Mouse (Mus musculus): Measurements from ENCODE around the gene D17H6S53E.
"Not testable (repeated sequence)": the region's sequence is repeated elsewhere in the genome, so short reads cannot be mapped to it uniquely, and the experiment has no call there.

The D17H6S53E gene

GRCm38 (mm10) chr17:35100196-35100765 lies 25.9 kb upstream of the D17H6S53E start:
- ATAC-seq (ENCODE audit: insufficient number of reproducible peaks, low FRiP score, low TSS enrichment): no peak

DNA sequence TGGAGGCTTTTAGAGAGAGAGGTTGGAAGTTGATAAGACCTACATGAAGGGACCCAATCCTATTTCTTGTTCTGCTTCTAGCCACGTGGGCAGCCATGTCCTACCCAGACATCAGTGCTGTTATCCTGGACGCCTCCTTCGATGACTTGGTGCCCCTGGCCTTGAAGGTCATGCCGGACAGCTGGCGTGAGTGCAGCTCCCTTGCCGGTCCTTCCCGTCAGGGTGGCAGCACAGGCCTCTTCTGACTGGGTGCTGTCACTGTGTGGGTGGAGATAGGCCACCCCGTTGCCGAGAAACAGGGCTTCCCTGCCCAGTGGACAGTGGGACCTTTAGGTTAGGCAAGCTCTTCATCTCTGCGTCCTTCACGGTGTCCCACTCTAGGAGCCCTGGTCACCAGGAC lies 25.0 kb upstream of the D17H6S53E start:
- ATAC-seq (ENCODE audit: insufficient number of reproducible peaks, low FRiP score, low TSS enrichment): no peak

- no peak for ATAC-seq (ENCODE audit: insufficient number of reproducible peaks, low FRiP score, low TSS enrichment)
Observed at GRCm38 (mm10) chr17:35102299-35102698, 23.9 kb upstream of the D17H6S53E start.

DNA sequence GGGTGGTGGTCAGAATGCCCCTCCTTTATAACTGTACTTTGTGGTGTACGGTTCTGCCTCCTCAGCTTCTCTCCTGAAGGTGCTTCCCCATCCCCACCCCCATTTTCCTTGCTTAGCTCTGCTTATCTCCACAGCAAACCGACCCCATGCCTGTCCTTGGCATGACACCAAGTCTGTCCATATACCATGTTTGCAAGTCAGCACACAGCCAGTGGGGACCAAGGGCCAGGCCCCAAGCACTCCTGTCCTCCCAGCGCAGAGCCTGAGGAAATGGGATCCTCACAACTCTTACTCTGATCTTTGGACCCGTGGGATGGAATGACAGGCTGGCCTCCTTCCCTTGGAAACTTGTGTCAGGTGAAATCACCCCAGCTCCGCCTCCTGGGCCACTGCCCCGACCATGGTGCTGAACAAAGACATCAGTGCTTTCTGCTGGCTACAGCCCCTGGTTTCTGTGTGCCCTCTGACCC lies 22.9 kb upstream of the D17H6S53E start:
- no peak for ATAC-seq (ENCODE audit: insufficient number of reproducible peaks, low FRiP score, low TSS enrichment)

DNA sequence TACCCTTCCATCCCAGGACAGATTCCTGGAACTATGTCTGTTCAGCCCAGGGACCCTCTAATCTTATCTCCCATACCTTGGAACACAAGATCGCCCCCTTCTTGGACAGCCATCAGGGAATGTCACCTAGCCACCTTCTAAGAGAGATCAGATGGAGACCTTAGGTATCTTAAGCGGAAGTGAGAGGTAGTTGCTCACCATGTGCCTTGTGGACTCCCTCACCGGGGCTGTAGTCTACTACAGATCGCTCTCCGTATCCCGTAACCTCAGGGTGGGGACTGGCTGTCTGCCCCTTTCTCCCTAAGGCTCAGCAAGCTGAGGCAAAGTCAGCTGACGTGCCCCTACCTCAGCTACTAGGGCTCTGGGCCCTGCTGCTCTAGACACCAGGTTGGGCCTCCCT lies 22.1 kb upstream of the D17H6S53E start:
- no peak for ATAC-seq (ENCODE audit: insufficient number of reproducible peaks, low FRiP score, low TSS enrichment)

DNA sequence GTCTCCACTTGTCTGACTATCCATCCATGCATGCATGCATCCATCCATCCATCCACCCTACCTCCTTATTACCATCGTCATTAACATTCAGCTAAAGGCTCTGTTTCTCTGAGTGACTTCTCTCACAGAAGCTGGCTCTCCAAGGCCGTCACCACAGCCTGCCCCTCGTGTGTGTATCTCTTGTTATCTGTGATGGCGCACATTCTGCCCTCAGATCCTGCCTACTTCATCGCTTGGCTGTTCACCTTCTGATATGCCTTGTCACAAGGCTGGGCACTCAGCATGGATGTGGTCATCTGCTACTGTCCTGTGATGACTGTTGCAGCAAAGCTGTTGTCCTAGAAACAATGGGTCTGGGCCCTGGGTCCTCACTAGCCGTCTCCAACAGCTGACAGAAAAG lies 21.4 kb upstream of the D17H6S53E start:
- ATAC-seq (ENCODE audit: insufficient number of reproducible peaks, low FRiP score, low TSS enrichment): no peak

DNA sequence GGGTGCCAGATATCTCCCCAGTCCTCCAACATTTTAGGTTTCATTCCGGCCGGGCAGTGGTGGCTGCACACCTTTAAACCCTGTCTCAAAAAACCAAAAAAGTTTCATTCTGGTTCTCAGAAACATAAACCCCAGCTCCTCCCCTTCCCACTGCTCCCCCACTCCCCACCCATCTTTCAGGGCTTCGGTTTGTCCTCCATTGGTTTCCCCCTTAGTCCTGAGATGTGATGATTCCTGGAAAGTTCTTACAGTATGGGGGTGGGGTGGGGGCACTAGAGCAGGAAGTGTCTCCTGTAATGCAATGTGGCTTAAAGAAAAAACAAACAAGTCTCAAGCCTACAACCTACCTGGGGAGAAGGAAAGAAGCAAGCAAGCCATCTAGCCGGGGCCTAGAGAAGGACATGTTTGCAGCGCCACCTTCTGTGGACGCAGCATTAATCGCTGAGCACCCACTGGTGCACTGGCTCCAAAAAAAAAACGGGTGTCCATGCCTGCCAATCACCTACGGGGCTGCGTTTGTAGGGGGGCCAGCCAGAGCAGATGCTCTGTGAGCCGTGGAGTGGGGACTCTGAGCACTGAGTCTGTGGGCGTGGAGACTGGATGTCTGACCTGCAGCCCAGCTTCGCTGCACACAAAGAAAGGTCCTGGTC lies 20.3 kb upstream of the D17H6S53E start:
- peak; percentile 34; the same call in 1 of the 2 replicates for ATAC-seq (ENCODE audit: insufficient number of reproducible peaks, low FRiP score, low TSS enrichment)

- ATAC-seq (ENCODE audit: insufficient number of reproducible peaks, low FRiP score, low TSS enrichment): no peak
Observed at GRCm38 (mm10) chr17:35106522-35106921, 19.7 kb upstream of the D17H6S53E start.

DNA sequence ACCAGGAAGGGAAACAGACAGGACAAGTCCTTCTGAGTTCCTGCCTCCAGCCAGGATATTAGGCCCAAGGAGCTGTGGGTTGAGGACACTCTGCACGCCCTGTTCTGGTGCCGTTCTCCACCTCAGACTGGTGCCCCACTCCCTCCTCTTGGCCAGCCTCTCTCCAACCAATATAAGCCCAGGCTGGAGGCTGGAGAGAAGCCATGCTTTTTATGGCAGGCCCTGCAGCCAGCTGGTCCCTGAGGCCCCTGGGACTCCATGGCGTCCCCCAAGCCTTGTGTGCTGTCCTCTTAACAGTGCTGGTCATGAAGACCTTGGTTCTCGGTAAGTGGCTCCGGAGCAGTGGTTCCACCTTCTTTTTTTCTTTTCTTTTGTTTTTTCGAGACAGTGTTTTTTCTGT lies 18.1 kb upstream of the D17H6S53E start, which contains the start of gene Ly6g5c:
TSS of gene Ly6g5c (plus strand) at position 183 of the 400 bp plus-strand sequence.
- peak; percentile 50; the same call in 1 of the 2 replicates for ATAC-seq (ENCODE audit: insufficient number of reproducible peaks, low FRiP score, low TSS enrichment)

GRCm38 (mm10) chr17:35111774-35112173 lies 14.4 kb upstream of the D17H6S53E start:
- ATAC-seq (ENCODE audit: insufficient number of reproducible peaks, low FRiP score, low TSS enrichment): no peak

DNA sequence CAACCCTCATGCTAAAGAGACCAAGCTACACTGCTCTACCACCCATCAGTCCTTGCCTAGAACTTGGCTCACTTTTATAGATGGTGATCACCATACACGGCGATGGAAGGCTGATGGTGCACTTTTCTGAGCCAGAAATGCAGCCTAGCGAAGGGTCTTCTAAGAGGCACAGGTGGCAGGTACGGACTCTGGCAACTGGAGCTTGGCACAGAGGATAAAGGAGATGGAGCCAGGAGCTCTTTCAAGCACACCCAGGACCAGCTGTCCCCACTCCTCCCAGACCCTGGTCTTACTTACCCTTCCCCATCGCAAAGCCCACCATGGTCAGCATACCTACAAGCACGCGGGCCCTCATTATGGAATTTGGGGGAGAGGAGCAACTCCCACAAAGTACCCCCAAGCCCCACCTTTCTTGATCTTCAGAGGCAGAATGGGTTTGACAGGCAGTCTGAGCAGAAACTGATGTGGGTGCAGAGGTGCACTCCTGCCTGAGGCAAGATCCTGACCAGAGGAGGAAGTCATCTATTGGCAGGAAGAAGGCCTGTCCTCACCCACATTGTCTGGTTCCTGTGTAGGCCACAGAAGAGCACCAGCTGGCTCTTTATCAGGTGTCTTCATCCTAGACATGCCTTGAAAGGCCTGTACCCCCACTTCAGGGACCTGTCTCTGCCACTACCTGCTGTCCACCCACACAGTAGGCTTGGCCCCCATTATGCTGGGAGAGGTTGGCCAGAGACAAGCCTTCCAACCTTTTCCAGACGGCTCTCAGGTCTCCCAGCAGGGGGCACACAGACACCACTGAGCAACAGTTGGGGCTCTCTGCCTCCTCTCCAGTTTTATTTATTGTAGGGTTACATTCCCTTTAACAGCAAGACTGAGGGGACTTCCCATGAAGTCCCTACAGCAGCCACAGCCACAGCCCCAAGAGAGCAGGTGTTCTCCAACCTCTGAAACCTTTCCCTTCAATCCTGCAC lies 10.8 kb upstream of the D17H6S53E start, which contains the start of gene Ly6g5b:
TSS of gene Ly6g5b (minus strand) at position 383 of the 974 bp plus-strand sequence.
- no peak for ATAC-seq (ENCODE audit: insufficient number of reproducible peaks, low FRiP score, low TSS enrichment)

- ATAC-seq (ENCODE audit: insufficient number of reproducible peaks, low FRiP score, low TSS enrichment): peak; percentile 29; the same call in 1 of the 2 replicates
Observed at GRCm38 (mm10) chr17:35120745-35121142, 5.4 kb upstream of the D17H6S53E start.

DNA sequence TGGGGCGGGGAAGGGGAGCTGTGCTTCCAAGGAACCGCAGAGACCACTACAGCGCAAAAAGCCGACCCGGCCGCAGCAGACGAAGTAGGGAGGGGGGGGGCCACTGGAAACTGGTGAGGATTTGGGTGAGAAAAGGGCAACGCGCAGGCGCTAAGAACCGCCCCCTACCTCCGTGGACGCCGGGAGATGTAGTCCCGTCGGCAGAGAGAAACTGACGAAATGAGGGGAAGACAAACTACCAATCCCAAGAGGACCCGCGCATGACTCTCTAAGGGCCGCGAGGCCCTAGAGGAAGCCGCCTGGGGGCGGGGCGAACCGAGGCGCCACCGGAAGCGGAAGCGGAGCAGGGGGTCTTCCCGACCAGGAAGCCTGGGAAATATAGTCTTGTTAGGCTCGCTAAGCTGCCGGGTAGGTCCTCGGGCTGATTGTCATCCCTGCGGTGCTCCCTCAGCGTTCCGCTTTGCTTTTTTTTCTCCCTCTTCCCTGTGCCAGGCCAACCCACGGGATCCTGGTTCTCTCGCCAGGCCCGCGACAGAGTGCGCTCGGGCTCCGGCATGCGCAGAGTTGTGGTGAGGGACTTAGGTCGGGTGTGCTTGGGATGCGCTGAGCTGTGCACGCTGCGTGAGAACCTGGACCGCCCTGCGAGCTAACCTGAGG lies 4.9 kb upstream of the D17H6S53E start, which contains the start of gene Gpank1:
TSS of gene Gpank1 (plus strand) at position 313 of the 657 bp plus-strand sequence.
- peak; percentile 91 for ATAC-seq (ENCODE audit: insufficient number of reproducible peaks, low FRiP score, low TSS enrichment)

DNA sequence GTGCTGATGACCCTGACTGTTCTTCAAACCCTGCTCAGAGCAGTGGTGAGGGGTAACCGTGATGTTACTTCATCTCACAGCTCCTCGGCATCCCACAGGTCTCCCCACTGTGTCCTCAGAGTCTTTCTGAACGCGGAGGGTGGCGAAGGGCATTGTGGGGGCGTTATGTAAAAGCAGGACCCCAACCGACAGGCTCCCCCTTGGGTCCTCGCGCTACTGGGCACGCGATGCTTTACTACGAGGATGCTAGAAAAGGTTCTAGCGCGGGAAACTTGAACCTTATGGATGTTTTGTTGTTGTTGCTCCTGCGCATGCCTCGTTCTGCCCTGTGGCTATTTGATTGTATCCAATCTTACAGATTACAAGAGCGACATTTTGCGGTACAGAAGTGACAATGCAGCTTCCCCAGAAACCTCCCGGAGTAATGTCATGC lies 4.3 kb upstream of the D17H6S53E start, which contains the start of gene Csnk2b:
TSS of gene Csnk2b (minus strand) at position 183 of the 433 bp plus-strand sequence.
- peak; percentile 7; the same call in 1 of the 2 replicates for ATAC-seq (ENCODE audit: insufficient number of reproducible peaks, low FRiP score, low TSS enrichment)

GRCm38 (mm10) chr17:35123287-35123686 lies 2.9 kb upstream of the D17H6S53E start:
- not testable (repeated sequence) for ATAC-seq (ENCODE audit: insufficient number of reproducible peaks, low FRiP score, low TSS enrichment)

DNA sequence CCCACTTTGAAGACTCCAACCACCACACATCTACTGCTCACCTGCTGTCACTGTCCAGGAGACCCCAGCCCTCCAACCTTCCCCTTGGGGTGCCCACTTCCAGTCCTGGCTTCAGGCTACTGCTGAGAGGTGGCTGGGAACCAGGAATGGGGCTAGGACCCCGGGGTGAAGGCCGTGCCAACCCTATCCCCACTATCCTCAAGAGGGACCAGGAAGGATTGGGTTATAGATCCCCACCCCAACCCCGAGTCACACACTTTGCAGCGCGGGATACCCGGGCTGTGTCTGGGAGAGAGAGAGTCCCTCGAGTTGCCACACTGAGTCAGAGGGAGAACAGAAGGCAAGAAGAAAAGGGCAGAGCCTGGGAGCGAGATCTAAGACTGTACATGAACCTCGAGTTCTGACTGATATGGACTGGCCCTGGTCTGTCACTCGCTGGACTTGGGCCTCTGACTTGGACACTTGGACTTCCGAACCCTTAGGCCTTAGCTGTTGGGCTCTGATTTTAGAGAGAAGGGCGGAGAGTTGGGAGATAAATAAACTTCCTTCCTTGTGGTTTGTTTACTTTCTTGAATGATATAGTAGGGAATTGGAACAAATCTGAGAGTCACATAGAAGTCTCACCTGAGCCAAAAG lies 1.8 kb upstream of the D17H6S53E start:
- ATAC-seq (ENCODE audit: insufficient number of reproducible peaks, low FRiP score, low TSS enrichment): not testable (repeated sequence)

DNA sequence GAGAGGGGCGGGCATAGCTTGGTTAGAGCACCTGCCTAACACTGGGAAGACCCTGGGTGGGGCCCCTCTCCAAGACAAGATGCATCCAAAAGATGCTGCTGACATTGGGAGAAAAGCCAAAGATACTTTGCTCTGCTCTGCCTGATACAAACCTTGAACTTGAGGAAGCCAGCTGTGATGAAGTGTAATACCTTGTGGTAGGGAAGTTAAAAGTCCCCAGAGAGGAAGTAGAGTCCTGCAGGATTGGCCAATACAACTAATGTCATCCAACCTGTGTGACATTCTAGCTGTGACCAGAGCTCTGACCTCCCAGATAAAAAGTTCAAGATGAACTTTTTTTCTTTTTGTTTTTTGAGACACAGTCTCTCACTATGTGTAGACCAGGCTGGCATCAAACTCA lies 1.1 kb upstream of the D17H6S53E start:
- ATAC-seq (ENCODE audit: insufficient number of reproducible peaks, low FRiP score, low TSS enrichment): no peak

GRCm38 (mm10) chr17:35125578-35125977 lies 595 bp upstream of the D17H6S53E start:
- no peak for ATAC-seq (ENCODE audit: insufficient number of reproducible peaks, low FRiP score, low TSS enrichment)

- ATAC-seq (ENCODE audit: insufficient number of reproducible peaks, low FRiP score, low TSS enrichment): no peak
Observed at GRCm38 (mm10) chr17:35127017-35127416, 844 bp downstream of the D17H6S53E start.

Measured in cerebellum, adult (tissue).